In the genomic region with DNA sequence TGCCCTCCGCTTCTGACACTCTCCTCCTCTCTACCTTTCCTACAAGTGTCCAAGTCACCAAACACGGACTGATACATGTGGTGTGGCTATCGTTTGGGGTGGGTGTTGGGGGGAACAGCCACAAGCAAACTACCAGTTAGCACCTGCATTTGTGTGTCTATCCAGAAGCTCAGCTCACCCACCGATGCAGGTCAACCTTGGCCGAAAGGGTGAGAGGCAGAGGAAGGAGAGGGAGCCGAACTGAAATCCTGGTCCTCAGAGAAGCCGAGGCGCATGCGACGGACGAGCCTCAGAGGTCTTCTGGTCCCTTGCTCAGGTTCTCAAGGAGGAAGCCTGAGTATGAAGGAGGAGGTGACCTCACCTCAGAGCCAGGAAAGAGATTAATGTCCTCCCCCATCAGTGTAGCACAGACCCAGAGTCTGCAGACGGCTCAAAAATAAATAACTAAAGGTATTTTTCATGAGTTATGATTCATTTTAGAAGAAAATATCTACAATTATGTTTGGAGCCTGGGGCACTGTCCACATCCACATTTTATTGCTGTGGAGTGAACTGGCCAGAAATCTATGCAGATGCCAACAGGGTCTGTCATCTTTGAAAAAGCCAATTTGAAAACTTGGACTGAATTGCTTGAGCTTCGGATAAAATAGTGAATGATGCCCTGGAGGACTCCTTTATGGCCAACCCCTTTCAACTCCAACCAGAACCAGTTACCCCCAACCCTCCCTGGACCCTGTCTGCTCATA, we compare ENCODE assay signal across 28 mouse cellular contexts.
"Had no signal": no experiment of that assay in that cellular context is flagged by ENCODE, and none has a peak within 500 bp of the region (broad histone marks: within the 10 kb centered on the region; RNA-seq: fewer than 3 reads in every experiment).

No protein-coding gene starts in this region.

- H3K36me3 ChIP-seq: limb, embryonic 10.5 days; limb, embryonic 12.5 days; limb, embryonic 13.5 days; limb, embryonic 15.5 days; liver, embryonic 12.5 days; liver, embryonic 13.5 days; liver, embryonic 15.5 days; lung, embryonic 15.5 days; midbrain, embryonic 10.5 days; midbrain, embryonic 12.5 days; midbrain, embryonic 13.5 days; midbrain, embryonic 15.5 days; neural tube, embryonic 12.5 days had no signal

- H3K27ac ChIP-seq: limb, embryonic 10.5 days; limb, embryonic 12.5 days; limb, embryonic 13.5 days; limb, embryonic 15.5 days; liver, embryonic 12.5 days; liver, embryonic 13.5 days; liver, embryonic 14.5 days; liver, embryonic 15.5 days; lung, embryonic 15.5 days; macrophage; midbrain, embryonic 10.5 days; midbrain, embryonic 12.5 days; midbrain, embryonic 13.5 days; midbrain, embryonic 15.5 days; neural tube, embryonic 12.5 days had no signal

- H3K9me3 ChIP-seq: limb, embryonic 10.5 days; limb, embryonic 12.5 days; limb, embryonic 13.5 days; limb, embryonic 15.5 days; liver, embryonic 12.5 days; liver, embryonic 13.5 days; liver, embryonic 15.5 days; lung, embryonic 15.5 days; megakaryocyte, embryonic 14.5 days; midbrain, embryonic 10.5 days; midbrain, embryonic 12.5 days; midbrain, embryonic 13.5 days; midbrain, embryonic 15.5 days; neural tube, embryonic 12.5 days had no signal

- H3K27me3 ChIP-seq: limb, embryonic 13.5 days; lung, embryonic 15.5 days; midbrain, embryonic 13.5 days; midbrain, embryonic 15.5 days; neural tube, embryonic 12.5 days had no signal

- DNase-seq: left cerebral cortex, postnatal 4 days; liver; liver, embryonic 13.5 days; liver, postnatal 0 days; lung, adult 18-20 months; lung, adult 2 months; lung, embryonic 14.5 days; lung, postnatal 10 days; lung, postnatal 14 days; lung, postnatal 36 days; lung, postnatal 4 days; midbrain, embryonic 14.5 days had no signal

- H3K4me3 ChIP-seq: limb, embryonic 10.5 days; limb, embryonic 12.5 days; limb, embryonic 13.5 days; limb, embryonic 15.5 days; liver, embryonic 12.5 days; liver, embryonic 13.5 days; liver, embryonic 15.5 days; lung, embryonic 15.5 days; midbrain, embryonic 10.5 days; midbrain, embryonic 12.5 days; midbrain, embryonic 13.5 days; midbrain, embryonic 15.5 days; myocyte; neural tube, embryonic 12.5 days had no signal
